Mouse (Mus musculus) kidney, embryonic 15.5 days (tissue): ENCODE measurements at regions not wholly inside any gene's neighbourhood (a gene's known extent, or its start where the extent isn't known, plus 50 kb on each side); places are given as distances from the start of the nearest gene placed in this dataset.
"Not testable (repeated sequence)": the region's sequence is repeated elsewhere in the genome, so short reads cannot be mapped to it uniquely, and the experiment has no call there.

ENCODE experiments used
- ATAC-seq: fragments of 200-750 bp; cut with Nextera tagmentation; replicated peaks from 2 replicates; pipeline ENCODE4 v1.8.0; 2017; ENCODE audit warnings: moderate TSS enrichment; ENCODE audit not compliant: low FRiP score
- H3K27ac ChIP-seq: fragments of 300-500 bp; sonication (generic); 2 replicates; pipeline ENCODE4 v1.5.1; 2015; ENCODE audit warnings: mild to moderate bottlenecking, inconsistent platforms
- H3K27me3 ChIP-seq: fragments of 300-500 bp; sonication (generic); 2 replicates; pipeline ENCODE4 v1.6.1; 2015; ENCODE audit warnings: inconsistent platforms
- H3K36me3 ChIP-seq: fragments of 300-500 bp; sonication (generic); 2 replicates; pipeline ENCODE4 v1.6.1; 2015; ENCODE audit warnings: inconsistent platforms
- H3K4me1 ChIP-seq: fragments of 300-500 bp; sonication (generic); 2 replicates; pipeline ENCODE4 v1.6.1; 2015; ENCODE audit warnings: inconsistent platforms
- H3K4me2 ChIP-seq: fragments of 300-500 bp; sonication (generic); 2 replicates; pipeline ENCODE4 v1.6.1; 2015; ENCODE audit warnings: moderate library complexity, mild to moderate bottlenecking, inconsistent platforms
- H3K4me3 ChIP-seq: fragments of 300-500 bp; sonication (generic); replicated peaks from 2 replicates; pipeline ENCODE4 v1.5.1; 2015; ENCODE audit warnings: mild to moderate bottlenecking, inconsistent platforms
- H3K9ac ChIP-seq: fragments of 300-500 bp; sonication (generic); 2 replicates; pipeline ENCODE4 v1.6.1; 2015; ENCODE audit warnings: mild to moderate bottlenecking, inconsistent platforms
- H3K9me3 ChIP-seq: fragments of 300-500 bp; sonication (generic); replicated peaks from 2 replicates; pipeline ENCODE4 v1.6.1; 2016; ENCODE audit warnings: inconsistent platforms
- WGBS: fragments of 180-500 bp; shearing (Covaris S2); methylation state at CpG from one replicate; pipeline ENCODE4 v1.1.7; 2015; ENCODE audit warnings: mixed read lengths; 5-methylcytosine and 5-hydroxymethylcytosine counted together

- H3K4me3 ChIP-seq, H3K27ac ChIP-seq, H3K9ac ChIP-seq, H3K4me2 ChIP-seq, H3K4me1 ChIP-seq, H3K27me3 ChIP-seq, H3K36me3 ChIP-seq, ATAC-seq, H3K9me3 ChIP-seq: not testable (repeated sequence)
- 80% methylated on average over 1 of the region's 1 CpGs for WGBS
Measured at GRCm38 (mm10) chr5:101336361-101336760, 328.4 kb downstream of the Nkx6-1 start.

- Histone ChIP-seq H3K4me3 (no peak overlapping the region), H3K36me3 (no peaks in the 10 kb centered on the region)
- 79% methylated on average over 10 of the region's 10 CpGs for WGBS
Measured at GRCm38 (mm10) chr5:101331825-101332224, 333.0 kb downstream of the Nkx6-1 start.

GRCm38 (mm10) chr5:101326122-101326521, 338.7 kb downstream of the Nkx6-1 start:
- Histone ChIP-seq H3K36me3 (no peaks in the 10 kb centered on the region), H3K27ac (no peak overlapping the region), H3K9ac (no peak overlapping the region), H3K4me3 (no peak overlapping the region), H3K9me3 (no peaks in the 10 kb centered on the region), H3K4me2 (no peak overlapping the region), H3K4me1 (peaks cover 14% of the 10 kb centered on the region; the same call in 1 of the 2 replicates), H3K27me3 (peaks cover 49% of the 10 kb centered on the region)
- ATAC-seq = no peak
- WGBS = 51% methylated on average over 4 of the region's 4 CpGs

More at GRCm38 (mm10) chr5:101331825-101332224, 333.0 kb downstream of the Nkx6-1 start:
- Histone ChIP-seq H3K9ac (no peak overlapping the region), H3K4me2 (no peak overlapping the region), H3K4me1 (no peaks in the 10 kb centered on the region), H3K9me3 (no peaks in the 10 kb centered on the region), H3K27me3 (peaks cover 19% of the 10 kb centered on the region), H3K27ac (no peak overlapping the region)
- no peak for ATAC-seq

GRCm38 (mm10) chr5:101323041-101323950, 341.5 kb downstream of the Nkx6-1 start:
- peaks cover 51% of the 10 kb centered on the region for H3K27me3 ChIP-seq
- H3K9ac ChIP-seq = no peak overlapping the region
- H3K36me3 ChIP-seq = no peaks in the 10 kb centered on the region
- H3K27ac ChIP-seq = no peak overlapping the region
- no peaks in the 10 kb centered on the region for H3K9me3 ChIP-seq
- H3K4me2 ChIP-seq = peak overlapping the region; percentile 37
- ATAC-seq = peak; percentile 79
- H3K4me3 ChIP-seq = no peak overlapping the region; the same call in 1 of the 2 replicates
- 8% methylated on average over 20 of the region's 20 CpGs for WGBS
- peaks cover 14% of the 10 kb centered on the region; the same call in 1 of the 2 replicates for H3K4me1 ChIP-seq

- no peaks in the 10 kb centered on the region for H3K4me1 ChIP-seq
- H3K27ac ChIP-seq = no peak overlapping the region
- H3K27me3 ChIP-seq = 0 out of 2 replicates have a peak, but pooled peaks cover 3% of the 10 kb centered on the region
- WGBS = 81% methylated on average over 6 of the region's 6 CpGs
- no peak overlapping the region for H3K4me3 ChIP-seq
- H3K9me3 ChIP-seq = no peaks in the 10 kb centered on the region
- H3K4me2 ChIP-seq = no peak overlapping the region
- no peak overlapping the region for H3K9ac ChIP-seq
- H3K36me3 ChIP-seq = no peaks in the 10 kb centered on the region
- no peak for ATAC-seq
Measured at GRCm38 (mm10) chr5:101299986-101300385, 364.8 kb downstream of the Nkx6-1 start.

GRCm38 (mm10) chr5:101298411-101298810, 366.4 kb downstream of the Nkx6-1 start:
- Histone ChIP-seq H3K36me3 (no peaks in the 10 kb centered on the region), H3K9ac (no peak overlapping the region), H3K4me2 (no peak overlapping the region), H3K9me3 (no peaks in the 10 kb centered on the region), H3K27ac (no peak overlapping the region), H3K4me1 (no peaks in the 10 kb centered on the region), H3K4me3 (no peak overlapping the region), H3K27me3 (0 out of 2 replicates have a peak, but pooled peaks cover 3% of the 10 kb centered on the region)
- no peak for ATAC-seq
- WGBS = 67% methylated on average over 4 of the region's 4 CpGs

GRCm38 (mm10) chr5:101297511-101298102, 367.2 kb downstream of the Nkx6-1 start:
- no peak for ATAC-seq
- Histone ChIP-seq H3K4me2 (no peak overlapping the region), H3K9ac (no peak overlapping the region), H3K4me3 (no peak overlapping the region), H3K27ac (no peak overlapping the region), H3K4me1 (no peaks in the 10 kb centered on the region), H3K36me3 (no peaks in the 10 kb centered on the region), H3K27me3 (0 out of 2 replicates have a peak, but pooled peaks cover 3% of the 10 kb centered on the region), H3K9me3 (no peaks in the 10 kb centered on the region)
- WGBS = 34% methylated on average over 5 of the region's 5 CpGs

GRCm38 (mm10) chr5:101295941-101296340, 368.9 kb downstream of the Nkx6-1 start:
- H3K27me3 ChIP-seq = 0 out of 2 replicates have a peak, but pooled peaks cover 3% of the 10 kb centered on the region
- ATAC-seq = no peak
- no peaks in the 10 kb centered on the region for H3K4me1 ChIP-seq
- H3K4me2 ChIP-seq = no peak overlapping the region
- WGBS = 62% methylated on average over 7 of the region's 7 CpGs
- no peak overlapping the region for H3K27ac ChIP-seq
- no peaks in the 10 kb centered on the region for H3K36me3 ChIP-seq
- H3K9ac ChIP-seq = no peak overlapping the region
- H3K4me3 ChIP-seq = no peak overlapping the region
- H3K9me3 ChIP-seq = no peaks in the 10 kb centered on the region

- H3K4me3 ChIP-seq = no peak overlapping the region
- no peaks in the 10 kb centered on the region for H3K9me3 ChIP-seq
- no peak overlapping the region for H3K27ac ChIP-seq
- no peak overlapping the region for H3K4me2 ChIP-seq
- WGBS = 50% methylated on average over 3 of the region's 3 CpGs
- H3K4me1 ChIP-seq = no peaks in the 10 kb centered on the region
- ATAC-seq = no peak
- H3K36me3 ChIP-seq = no peaks in the 10 kb centered on the region
- H3K27me3 ChIP-seq = 0 out of 2 replicates have a peak, but pooled peaks cover 3% of the 10 kb centered on the region
- no peak overlapping the region for H3K9ac ChIP-seq
Measured at GRCm38 (mm10) chr5:101294031-101294430, 370.8 kb downstream of the Nkx6-1 start.

GRCm38 (mm10) chr5:101288358-101288757, 376.4 kb downstream of the Nkx6-1 start:
- Histone ChIP-seq H3K4me3 (no peak overlapping the region), H3K9me3 (no peaks in the 10 kb centered on the region), H3K9ac (no peak overlapping the region), H3K4me2 (no peak overlapping the region), H3K27me3 (no peaks in the 10 kb centered on the region), H3K36me3 (no peaks in the 10 kb centered on the region), H3K4me1 (no peaks in the 10 kb centered on the region), H3K27ac (no peak overlapping the region)
- ATAC-seq = no peak
- 63% methylated on average over 6 of the region's 6 CpGs for WGBS

- H3K4me3 ChIP-seq = no peak overlapping the region
- no peak overlapping the region for H3K27ac ChIP-seq
- no peak overlapping the region for H3K9ac ChIP-seq
- H3K27me3 ChIP-seq = no peaks in the 10 kb centered on the region
- H3K36me3 ChIP-seq = no peaks in the 10 kb centered on the region
- 46% methylated on average over 7 of the region's 7 CpGs for WGBS
- no peak overlapping the region for H3K4me2 ChIP-seq
- no peak for ATAC-seq
- H3K4me1 ChIP-seq = no peaks in the 10 kb centered on the region
- H3K9me3 ChIP-seq = no peaks in the 10 kb centered on the region
Measured at GRCm38 (mm10) chr5:101285941-101286340, 378.9 kb downstream of the Nkx6-1 start.

- Histone ChIP-seq H3K9ac (no peak overlapping the region), H3K4me3 (no peak overlapping the region), H3K4me2 (no peak overlapping the region), H3K36me3 (no peaks in the 10 kb centered on the region), H3K27ac (no peak overlapping the region), H3K4me1 (no peaks in the 10 kb centered on the region), H3K27me3 (no peaks in the 10 kb centered on the region), H3K9me3 (no peaks in the 10 kb centered on the region)
- WGBS = 88% methylated on average over 3 of the region's 3 CpGs
- ATAC-seq = no peak
Measured at GRCm38 (mm10) chr5:101250474-101250873, 405.0 kb downstream of the Gpat3 start.
